Mouse (Mus musculus): Measurements from ENCODE around the gene Cnga1. TPM values are rescaled to one million over a fixed set of nuclear protein-coding genes. Genes with fewer than 3 reads are reported as not detected.

Cnga1 gene
- polyA plus RNA-seq, 1 experiment from 2014 or later: not detected

DNA sequence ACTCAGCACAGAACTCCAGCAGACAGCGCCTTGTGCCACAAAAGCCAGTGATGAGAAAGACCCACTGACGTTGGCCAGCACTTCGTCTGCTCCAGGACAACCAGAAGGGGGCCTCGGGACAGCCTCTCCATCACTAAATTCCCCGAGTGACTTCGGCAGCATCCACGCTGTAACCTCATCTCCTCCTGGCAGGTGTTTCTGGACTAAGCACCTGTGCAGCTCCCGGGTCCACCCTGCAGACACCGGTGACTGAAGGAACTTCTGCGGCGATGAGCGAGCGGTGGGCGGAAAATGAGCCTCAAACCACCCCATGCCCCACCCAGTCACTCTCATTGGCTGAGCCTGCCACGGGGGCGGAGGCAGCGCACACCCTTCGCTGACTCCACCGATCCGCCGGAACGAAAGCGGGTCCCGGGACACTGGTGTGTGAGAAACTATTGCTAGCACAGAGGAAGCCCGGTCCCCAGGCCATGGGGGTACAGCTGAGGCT, 3.4 kb upstream of the Cnga1 start, which contains the start of gene Nipal1:
Gene Nipal1, plus strand, starts transcription at position 378 of the 490 bp plus-strand sequence.
- ATAC-seq (replicated peaks; ENCODE audit: insufficient number of reproducible peaks, low FRiP score, low TSS enrichment): peak; percentile 82
- Histone ChIP-seq H3K9me3 (replicated peaks; ENCODE audit: control insufficient read depth, low read length) (no peaks in the 10 kb centered on the region), H3K9ac (ENCODE audit: low read depth, low read length) (no peak within 1 kb of the TSS), H3K4me2 (peak within 1 kb of the TSS; percentile 91), H3K4me3 (ENCODE audit: low read depth, low read length) (peak within 1 kb of the TSS; percentile 48), H3K27me3 (ENCODE audit: control insufficient read depth, insufficient read depth, low read length) (peaks cover 21% of the 10 kb centered on the region), H3K27ac (ENCODE audit: low read depth, low read length) (no peak within 1 kb of the TSS), H3K36me3 (ENCODE audit: control insufficient read depth, insufficient read depth, low read length) (no peaks in the 10 kb centered on the region), H3K4me1 (ENCODE audit: control insufficient read depth, insufficient read depth, low read length) (peaks cover 4% of the 10 kb centered on the region; the same call in 1 of the 2 replicates)
- under 1% methylated on average over 25 of the region's 25 CpGs for WGBS (ENCODE audit: insufficient replicate concordance)

DNA sequence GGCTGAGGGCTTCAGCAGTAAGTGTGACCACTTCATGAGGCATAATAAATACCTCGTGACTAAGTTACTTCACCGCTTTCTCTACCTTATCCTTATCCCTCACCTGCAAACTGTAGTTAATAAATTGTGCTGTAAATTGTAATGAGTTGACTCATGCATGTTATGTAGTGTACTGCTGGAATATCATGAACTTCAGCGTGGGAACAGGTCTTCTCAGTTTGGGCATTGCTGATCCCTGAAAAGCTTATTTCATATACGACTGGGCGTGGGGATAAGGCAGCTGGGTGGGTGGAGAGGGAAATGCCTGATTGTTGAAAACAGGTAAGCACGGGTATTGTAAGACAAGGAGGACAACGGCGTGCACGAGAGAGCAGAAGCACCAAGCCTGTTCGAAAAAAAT, 2.9 kb upstream of the Cnga1 start:
- H3K4me2 ChIP-seq: peak overlapping the region; percentile 91
- no peak overlapping the region for H3K27ac ChIP-seq (ENCODE audit: low read depth, low read length)
- no peak for ATAC-seq (replicated peaks; ENCODE audit: insufficient number of reproducible peaks, low FRiP score, low TSS enrichment)
- 37% methylated on average over 10 of the region's 10 CpGs for WGBS (ENCODE audit: insufficient replicate concordance)
- no peak overlapping the region for H3K9ac ChIP-seq (ENCODE audit: low read depth, low read length)
- peaks cover 21% of the 10 kb centered on the region for H3K27me3 ChIP-seq (ENCODE audit: control insufficient read depth, insufficient read depth, low read length)
- no peaks in the 10 kb centered on the region for H3K36me3 ChIP-seq (ENCODE audit: control insufficient read depth, insufficient read depth, low read length)
- H3K4me3 ChIP-seq (ENCODE audit: low read depth, low read length): peak overlapping the region; percentile 48
- no peaks in the 10 kb centered on the region for H3K9me3 ChIP-seq (replicated peaks; ENCODE audit: control insufficient read depth, low read length)
- peaks cover 4% of the 10 kb centered on the region; the same call in 1 of the 2 replicates for H3K4me1 ChIP-seq (ENCODE audit: control insufficient read depth, insufficient read depth, low read length)

DNA sequence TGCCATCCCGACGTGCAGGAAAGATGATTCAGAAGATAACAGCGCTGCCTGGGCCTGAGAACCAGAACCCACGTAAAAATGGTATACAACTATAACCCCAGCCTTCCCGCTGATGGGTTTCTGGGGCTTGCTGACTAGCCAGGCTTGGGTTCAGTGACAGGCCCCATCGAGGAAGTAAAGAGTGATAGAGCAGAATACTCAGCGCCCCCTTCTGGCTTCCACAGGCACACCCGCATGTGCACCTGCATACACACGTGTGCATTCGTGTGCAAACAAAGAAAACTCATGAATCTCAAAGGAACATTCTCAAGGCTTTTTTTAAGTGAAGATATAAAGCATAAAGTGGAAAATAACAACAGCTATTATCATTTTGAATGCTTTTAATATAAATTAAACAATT, 2.1 kb upstream of the Cnga1 start:
- Histone ChIP-seq H3K27me3 (ENCODE audit: control insufficient read depth, insufficient read depth, low read length) (peaks cover 21% of the 10 kb centered on the region), H3K9me3 (replicated peaks; ENCODE audit: control insufficient read depth, low read length) (no peaks in the 10 kb centered on the region), H3K27ac (ENCODE audit: low read depth, low read length) (no peak overlapping the region), H3K4me3 (ENCODE audit: low read depth, low read length) (no peak overlapping the region), H3K9ac (ENCODE audit: low read depth, low read length) (no peak overlapping the region), H3K36me3 (ENCODE audit: control insufficient read depth, insufficient read depth, low read length) (no peaks in the 10 kb centered on the region), H3K4me1 (ENCODE audit: control insufficient read depth, insufficient read depth, low read length) (peaks cover 4% of the 10 kb centered on the region; the same call in 1 of the 2 replicates), H3K4me2 (no peak overlapping the region)
- whole genome bisulfite sequencing (ENCODE audit: insufficient replicate concordance): 39% methylated on average over 10 of the region's 10 CpGs
- no peak for ATAC-seq (replicated peaks; ENCODE audit: insufficient number of reproducible peaks, low FRiP score, low TSS enrichment)

DNA sequence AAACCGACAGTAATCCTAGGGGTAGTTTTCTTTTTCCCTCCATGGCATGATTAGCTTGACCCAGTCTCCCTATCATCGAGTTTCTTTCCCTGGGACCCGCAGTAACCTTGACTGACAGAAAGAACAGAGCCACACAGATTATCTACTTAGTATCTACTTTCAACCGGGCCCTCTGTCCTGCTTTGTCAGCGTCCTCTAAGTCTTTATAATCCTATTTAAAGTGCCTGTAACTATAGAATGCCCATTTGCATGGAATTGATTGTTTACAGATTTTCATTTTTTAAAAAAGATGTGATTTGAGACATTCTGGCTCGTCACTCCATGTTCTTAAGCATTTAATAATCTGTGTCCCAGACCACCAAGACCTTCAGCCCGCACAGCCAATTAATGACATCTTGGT, 420 bp downstream of the Cnga1 start:
- 66% methylated on average over 7 of the region's 7 CpGs for WGBS (ENCODE audit: insufficient replicate concordance)
- no peak for ATAC-seq (replicated peaks; ENCODE audit: insufficient number of reproducible peaks, low FRiP score, low TSS enrichment)
- H3K9ac ChIP-seq (ENCODE audit: low read depth, low read length): no peak overlapping the region
- H3K4me2 ChIP-seq: no peak overlapping the region
- H3K27ac ChIP-seq (ENCODE audit: low read depth, low read length): no peak overlapping the region
- peaks cover 4% of the 10 kb centered on the region; the same call in 1 of the 2 replicates for H3K4me1 ChIP-seq (ENCODE audit: control insufficient read depth, insufficient read depth, low read length)
- no peak overlapping the region for H3K4me3 ChIP-seq (ENCODE audit: low read depth, low read length)
- peaks cover 21% of the 10 kb centered on the region for H3K27me3 ChIP-seq (ENCODE audit: control insufficient read depth, insufficient read depth, low read length)
- no peaks in the 10 kb centered on the region for H3K36me3 ChIP-seq (ENCODE audit: control insufficient read depth, insufficient read depth, low read length)
- H3K9me3 ChIP-seq (replicated peaks; ENCODE audit: control insufficient read depth, low read length): no peaks in the 10 kb centered on the region

DNA sequence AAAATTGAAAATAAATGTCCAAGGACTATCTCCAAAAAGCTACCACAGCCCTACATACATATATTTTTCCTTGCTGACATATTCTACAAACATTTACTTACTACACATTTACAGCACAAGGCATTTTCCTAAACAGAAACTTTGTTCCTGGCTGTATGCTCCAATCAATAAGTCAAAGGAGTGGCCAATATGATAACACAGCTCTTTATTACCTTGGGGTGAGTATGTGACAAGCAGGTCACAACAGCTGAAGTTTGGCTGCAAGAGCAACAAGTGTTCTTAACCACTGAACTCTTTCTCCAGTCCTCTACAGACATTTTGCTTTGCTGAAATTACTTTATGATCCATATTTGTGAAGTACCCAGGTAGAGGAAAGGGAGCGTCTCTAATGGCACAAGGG, 4.0 kb downstream of the Cnga1 start:
- no peaks in the 10 kb centered on the region for H3K36me3 ChIP-seq (ENCODE audit: control insufficient read depth, insufficient read depth, low read length)
- H3K27me3 ChIP-seq (ENCODE audit: control insufficient read depth, insufficient read depth, low read length): no peaks in the 10 kb centered on the region
- no peak overlapping the region for H3K9ac ChIP-seq (ENCODE audit: low read depth, low read length)
- no peaks in the 10 kb centered on the region for H3K9me3 ChIP-seq (replicated peaks; ENCODE audit: control insufficient read depth, low read length)
- no peaks in the 10 kb centered on the region for H3K4me1 ChIP-seq (ENCODE audit: control insufficient read depth, insufficient read depth, low read length)
- no peak overlapping the region for H3K4me2 ChIP-seq
- ATAC-seq (replicated peaks; ENCODE audit: insufficient number of reproducible peaks, low FRiP score, low TSS enrichment): no peak
- no peak overlapping the region for H3K4me3 ChIP-seq (ENCODE audit: low read depth, low read length)
- WGBS (ENCODE audit: insufficient replicate concordance): 100% methylated on average over 1 of the region's 1 CpGs
- H3K27ac ChIP-seq (ENCODE audit: low read depth, low read length): no peak overlapping the region

DNA sequence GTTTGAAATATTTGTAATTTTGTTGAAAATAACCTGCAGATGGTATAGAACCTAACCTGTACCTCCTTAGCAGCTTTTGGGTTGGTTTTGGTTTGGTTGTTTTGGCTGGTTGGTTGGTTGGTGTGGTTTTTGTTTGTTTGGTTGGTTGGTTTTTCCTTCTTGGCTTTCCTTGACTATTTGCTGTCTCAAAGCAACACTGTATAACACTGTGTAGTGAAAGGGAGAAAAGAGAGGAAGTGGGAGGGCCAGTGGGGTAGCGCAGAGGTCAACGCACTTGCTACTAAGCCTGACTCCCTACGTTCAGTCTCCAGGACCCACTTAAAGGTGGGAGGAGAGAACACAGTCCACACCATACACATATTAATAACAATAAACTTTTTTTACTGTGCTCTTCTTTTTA, 7.5 kb downstream of the Cnga1 start:
- Histone ChIP-seq H3K4me1 (ENCODE audit: control insufficient read depth, insufficient read depth, low read length) (no peaks in the 10 kb centered on the region), H3K27ac (ENCODE audit: low read depth, low read length) (no peak overlapping the region), H3K9me3 (replicated peaks; ENCODE audit: control insufficient read depth, low read length) (no peaks in the 10 kb centered on the region), H3K27me3 (ENCODE audit: control insufficient read depth, insufficient read depth, low read length) (no peaks in the 10 kb centered on the region), H3K36me3 (ENCODE audit: control insufficient read depth, insufficient read depth, low read length) (no peaks in the 10 kb centered on the region), H3K4me2 (no peak overlapping the region), H3K4me3 (ENCODE audit: low read depth, low read length) (no peak overlapping the region), H3K9ac (ENCODE audit: low read depth, low read length) (no peak overlapping the region)
- ATAC-seq (replicated peaks; ENCODE audit: insufficient number of reproducible peaks, low FRiP score, low TSS enrichment): no peak
- 89% methylated on average over 3 of the region's 3 CpGs for WGBS (ENCODE audit: insufficient replicate concordance)

DNA sequence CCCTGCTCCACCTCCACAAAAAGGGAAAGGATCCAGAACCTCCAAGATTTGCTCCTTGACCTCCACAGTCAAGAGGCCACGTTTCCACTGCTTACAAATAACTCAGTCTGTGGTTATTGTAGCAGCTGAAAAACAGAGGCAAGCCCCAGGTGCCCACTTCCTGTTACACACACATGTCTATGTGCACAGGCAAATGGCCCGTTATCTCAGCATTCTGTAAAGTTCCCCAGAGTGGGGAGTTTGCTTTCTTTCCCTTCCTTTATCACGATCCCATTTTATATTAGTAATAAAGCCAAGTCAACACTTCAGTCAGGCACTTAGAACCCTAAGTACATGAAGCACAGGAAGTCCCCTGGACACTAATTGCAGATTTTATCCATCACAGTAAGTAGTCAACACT, 8.0 kb downstream of the Cnga1 start:
- no peak overlapping the region for H3K27ac ChIP-seq (ENCODE audit: low read depth, low read length)
- 56% methylated on average over 3 of the region's 3 CpGs for WGBS (ENCODE audit: insufficient replicate concordance)
- no peak overlapping the region for H3K4me2 ChIP-seq
- no peaks in the 10 kb centered on the region for H3K9me3 ChIP-seq (replicated peaks; ENCODE audit: control insufficient read depth, low read length)
- no peaks in the 10 kb centered on the region for H3K36me3 ChIP-seq (ENCODE audit: control insufficient read depth, insufficient read depth, low read length)
- no peaks in the 10 kb centered on the region for H3K27me3 ChIP-seq (ENCODE audit: control insufficient read depth, insufficient read depth, low read length)
- H3K4me3 ChIP-seq (ENCODE audit: low read depth, low read length): no peak overlapping the region
- H3K4me1 ChIP-seq (ENCODE audit: control insufficient read depth, insufficient read depth, low read length): no peaks in the 10 kb centered on the region
- ATAC-seq (replicated peaks; ENCODE audit: insufficient number of reproducible peaks, low FRiP score, low TSS enrichment): no peak
- no peak overlapping the region for H3K9ac ChIP-seq (ENCODE audit: low read depth, low read length)

DNA sequence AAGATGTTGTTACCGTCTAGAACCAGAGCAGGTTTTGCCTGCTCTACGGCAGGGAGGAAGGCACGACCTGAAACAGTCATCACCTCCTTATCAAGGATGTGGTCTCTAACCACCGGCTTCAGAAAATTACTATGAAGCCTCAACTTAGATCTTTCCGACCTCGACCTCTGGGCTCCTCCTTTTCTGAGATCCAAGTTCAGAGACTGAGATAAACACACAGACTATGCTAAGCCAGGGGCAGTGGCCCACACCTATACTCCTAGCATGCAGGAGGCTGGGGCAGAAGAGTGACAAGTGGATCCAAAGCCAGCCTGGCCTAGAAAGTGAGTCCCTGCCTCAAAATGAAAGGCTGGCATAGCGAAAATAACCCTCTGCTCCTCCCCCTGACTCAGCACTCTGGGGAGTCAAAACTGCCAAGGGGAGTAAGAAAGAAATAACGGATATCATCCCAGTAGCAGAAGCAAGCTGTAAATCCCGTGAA, 9.2 kb downstream of the Cnga1 start:
- Histone ChIP-seq H3K9ac (ENCODE audit: low read depth, low read length) (no peak overlapping the region), H3K9me3 (replicated peaks; ENCODE audit: control insufficient read depth, low read length) (no peaks in the 10 kb centered on the region), H3K27me3 (ENCODE audit: control insufficient read depth, insufficient read depth, low read length) (no peaks in the 10 kb centered on the region), H3K27ac (ENCODE audit: low read depth, low read length) (no peak overlapping the region), H3K4me3 (ENCODE audit: low read depth, low read length) (no peak overlapping the region), H3K36me3 (ENCODE audit: control insufficient read depth, insufficient read depth, low read length) (no peaks in the 10 kb centered on the region), H3K4me2 (no peak overlapping the region), H3K4me1 (ENCODE audit: control insufficient read depth, insufficient read depth, low read length) (no peaks in the 10 kb centered on the region)
- no peak for ATAC-seq (replicated peaks; ENCODE audit: insufficient number of reproducible peaks, low FRiP score, low TSS enrichment)
- 76% methylated on average over 9 of the region's 9 CpGs for WGBS (ENCODE audit: insufficient replicate concordance)

DNA sequence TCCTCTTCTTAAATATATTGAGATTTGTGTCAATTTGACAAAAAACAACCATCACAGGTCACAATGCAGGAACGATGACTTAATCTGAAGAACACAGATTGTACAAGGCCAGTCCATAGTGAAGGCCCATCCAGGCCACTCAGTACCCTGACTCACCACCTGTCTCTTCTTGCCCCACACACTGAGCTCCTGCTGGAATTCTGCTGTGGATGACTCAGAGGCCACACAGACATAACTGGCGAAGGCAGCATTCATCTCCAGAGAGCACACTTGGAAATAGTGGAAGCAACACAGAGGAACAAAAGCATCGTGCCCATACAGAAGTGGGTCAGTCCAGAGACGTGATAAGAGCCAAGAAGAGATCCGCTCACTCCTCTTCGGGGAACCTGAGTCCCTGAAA, 14.0 kb downstream of the Cnga1 start:
- no peak overlapping the region for H3K9ac ChIP-seq (ENCODE audit: low read depth, low read length)
- H3K27ac ChIP-seq (ENCODE audit: low read depth, low read length): no peak overlapping the region
- H3K27me3 ChIP-seq (ENCODE audit: control insufficient read depth, insufficient read depth, low read length): no peaks in the 10 kb centered on the region
- H3K36me3 ChIP-seq (ENCODE audit: control insufficient read depth, insufficient read depth, low read length): no peaks in the 10 kb centered on the region
- H3K9me3 ChIP-seq (replicated peaks; ENCODE audit: control insufficient read depth, low read length): no peaks in the 10 kb centered on the region
- no peak overlapping the region for H3K4me2 ChIP-seq
- no peak for ATAC-seq (replicated peaks; ENCODE audit: insufficient number of reproducible peaks, low FRiP score, low TSS enrichment)
- no peak overlapping the region for H3K4me3 ChIP-seq (ENCODE audit: low read depth, low read length)
- 77% methylated on average over 6 of the region's 6 CpGs for WGBS (ENCODE audit: insufficient replicate concordance)
- H3K4me1 ChIP-seq (ENCODE audit: control insufficient read depth, insufficient read depth, low read length): no peaks in the 10 kb centered on the region
